Mouse (Mus musculus) liver, embryonic 16.5 days (tissue): ENCODE results near the gene Ltbp2. TPM values are rescaled to one million over a fixed set of nuclear protein-coding genes. Genes with fewer than 3 reads are reported as not detected.

ENCODE experiments used
- ATAC-seq: fragments of 200-750 bp; cut with Nextera tagmentation; 2 replicates; pipeline ENCODE4 v1.8.0; 2017; ENCODE audit warnings: low read depth, mild to moderate bottlenecking, moderate number of reproducible peaks, moderate library complexity
- H3K27ac ChIP-seq: fragments of 300-500 bp; sonication (generic); 2 replicates; pipeline ENCODE4 v1.5.1; 2014; ENCODE audit warnings: mild to moderate bottlenecking, low read length
- H3K27me3 ChIP-seq: fragments of 300-500 bp; sonication (generic); 2 replicates; pipeline ENCODE4 v1.6.1; 2014; ENCODE audit warnings: low read depth, low read length, mixed read lengths; ENCODE audit not compliant: control insufficient read depth, insufficient read depth
- H3K36me3 ChIP-seq: fragments of 300-500 bp; sonication (generic); 2 replicates; pipeline ENCODE4 v1.6.1; 2014; ENCODE audit warnings: mild to moderate bottlenecking; ENCODE audit not compliant: control insufficient read depth, insufficient read depth
- H3K4me1 ChIP-seq: fragments of 300-500 bp; sonication (generic); 2 replicates; pipeline ENCODE4 v1.6.1; 2014; ENCODE audit warnings: low read depth, low read length, mixed read lengths; ENCODE audit not compliant: control insufficient read depth
- H3K4me2 ChIP-seq: fragments of 300-500 bp; sonication (generic); 2 replicates; pipeline ENCODE4 v1.6.1; 2014; ENCODE audit warnings: low read depth, low read length, mixed read lengths
- H3K4me3 ChIP-seq: fragments of 300-500 bp; sonication (generic); 2 replicates; pipeline ENCODE4 v1.5.1; 2014; ENCODE audit warnings: low read depth, mild to moderate bottlenecking, low read length
- H3K9ac ChIP-seq: fragments of 300-500 bp; sonication (generic); 2 replicates; pipeline ENCODE4 v1.6.1; 2014; ENCODE audit warnings: low read depth, low read length
- H3K9me3 ChIP-seq: fragments of 300-500 bp; sonication (generic); replicated peaks from 2 replicates; pipeline ENCODE4 v1.6.1; 2016; ENCODE audit warnings: low read length; ENCODE audit not compliant: control insufficient read depth
- WGBS: fragments of 180-500 bp; shearing (Covaris S2); extraction: QIAGEN DNeasy Blood & Tissue Kit; methylation state at CpG from one replicate; pipeline ENCODE4 v1.1.7; 2014; ENCODE audit not compliant: insufficient replicate concordance; 5-methylcytosine and 5-hydroxymethylcytosine counted together
- polyA plus RNA-seq: library from polyadenylated mRNA; unstranded; fragments of >200 nt; fragmentation: Nextera tagmentation; extraction: Ambion mirVana; gene quantifications from 2 replicates; pipeline ENCODE4 v1.2.1, GENCODE M21; 2015

Ltbp2 gene
- polyA plus RNA-seq, 1 experiment from 2014 or later = 0.35 TPM

DNA sequence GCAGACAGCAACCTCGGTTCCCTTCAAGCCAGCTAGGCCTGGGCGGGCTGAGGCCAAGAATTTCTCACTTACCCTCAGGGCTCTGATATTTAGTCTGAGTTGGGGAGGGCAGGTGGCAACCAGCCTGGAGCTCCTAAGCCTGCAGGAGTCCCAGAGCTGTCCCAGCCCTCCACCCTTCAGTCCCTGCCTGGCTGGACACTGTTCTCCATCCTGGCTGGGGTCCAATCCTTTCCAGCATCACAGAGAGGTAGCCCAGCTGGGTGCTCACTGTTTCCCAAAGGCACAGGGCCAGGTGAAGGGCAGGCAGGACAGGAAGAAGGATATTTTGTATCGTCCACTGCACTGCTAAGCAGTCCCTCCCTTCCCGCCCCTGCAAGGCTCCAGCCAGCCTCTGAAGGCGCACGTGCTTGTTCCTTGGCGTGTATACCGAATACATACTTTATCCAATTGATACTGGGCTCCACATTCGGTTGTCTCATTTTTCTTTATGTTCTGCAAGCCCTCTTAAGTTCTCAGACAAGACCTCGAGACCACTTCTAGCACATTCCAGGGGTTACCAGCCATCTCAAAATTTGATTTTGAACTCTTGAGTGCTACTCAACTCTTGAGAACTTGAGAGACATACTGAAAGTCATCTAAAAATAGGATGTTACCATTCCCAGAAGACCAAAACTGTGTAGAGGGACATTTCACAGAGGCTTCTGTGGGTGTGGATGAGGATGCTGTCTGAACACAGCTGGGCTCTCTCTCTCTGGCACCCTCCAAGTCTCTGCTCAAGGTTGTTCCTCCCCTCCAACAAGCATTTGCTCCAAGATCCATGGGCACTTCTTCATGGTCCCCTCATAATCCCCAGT is 31.5 kb upstream of the Ltbp2 start:
- no peak overlapping the region for H3K27ac ChIP-seq
- 57% methylated on average over 10 of the region's 10 CpGs for WGBS
- ATAC-seq = no peak

GRCm38 (mm10) chr12:84907024-84907626 is 30.8 kb upstream of the Ltbp2 start:
- no peak overlapping the region for H3K4me2 ChIP-seq
- no peak overlapping the region for H3K9ac ChIP-seq
- no peaks in the 10 kb centered on the region for H3K9me3 ChIP-seq
- H3K4me1 ChIP-seq = no peaks in the 10 kb centered on the region
- ATAC-seq = no peak
- WGBS = 66% methylated on average over 12 of the region's 12 CpGs
- no peaks in the 10 kb centered on the region for H3K36me3 ChIP-seq
- no peak overlapping the region for H3K27ac ChIP-seq
- no peak overlapping the region for H3K4me3 ChIP-seq
- H3K27me3 ChIP-seq = no peaks in the 10 kb centered on the region

More for the DNA sequence above, 31.5 kb upstream of the Ltbp2 start:
- Histone ChIP-seq H3K27me3 (no peaks in the 10 kb centered on the region), H3K9me3 (no peaks in the 10 kb centered on the region), H3K4me2 (no peak overlapping the region), H3K36me3 (no peaks in the 10 kb centered on the region), H3K4me3 (no peak overlapping the region), H3K9ac (no peak overlapping the region), H3K4me1 (no peaks in the 10 kb centered on the region)

- WGBS = 49% methylated on average over 7 of the region's 7 CpGs
- no peak overlapping the region for H3K9ac ChIP-seq
- no peaks in the 10 kb centered on the region for H3K9me3 ChIP-seq
- H3K4me3 ChIP-seq = no peak overlapping the region
- no peak for ATAC-seq
- no peaks in the 10 kb centered on the region for H3K4me1 ChIP-seq
- H3K36me3 ChIP-seq = no peaks in the 10 kb centered on the region
- no peak overlapping the region for H3K27ac ChIP-seq
- no peaks in the 10 kb centered on the region for H3K27me3 ChIP-seq
- no peak overlapping the region for H3K4me2 ChIP-seq
These were observed 28.1 kb upstream of the Ltbp2 start for GRCm38 (mm10) chr12:84904399-84904798.

DNA sequence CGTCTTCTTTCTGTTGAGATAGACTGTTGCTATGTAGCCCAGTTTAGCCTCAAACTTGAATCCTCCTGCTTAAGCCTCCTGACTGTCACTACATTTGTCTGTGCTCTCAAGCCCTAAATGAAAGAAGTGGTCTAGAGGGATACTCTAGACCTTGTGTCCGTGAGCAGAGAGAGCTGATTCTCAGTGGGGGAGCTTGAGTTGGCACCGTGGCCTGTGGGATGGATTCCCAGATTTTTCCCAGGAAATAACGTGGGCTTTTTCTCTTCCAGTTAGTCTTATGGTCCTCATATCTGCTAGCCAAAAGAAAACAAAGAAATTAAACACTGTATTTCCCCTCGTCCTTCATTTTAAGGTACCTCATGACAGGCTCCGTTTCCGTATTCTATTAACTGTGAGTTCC is 24.0 kb upstream of the Ltbp2 start:
- 61% methylated on average over 7 of the region's 7 CpGs for WGBS
- H3K9ac ChIP-seq = no peak overlapping the region
- H3K27me3 ChIP-seq = no peaks in the 10 kb centered on the region
- no peak overlapping the region for H3K4me3 ChIP-seq
- no peak for ATAC-seq
- H3K4me1 ChIP-seq = no peaks in the 10 kb centered on the region
- no peaks in the 10 kb centered on the region for H3K36me3 ChIP-seq
- H3K27ac ChIP-seq = no peak overlapping the region
- no peaks in the 10 kb centered on the region for H3K9me3 ChIP-seq
- no peak overlapping the region for H3K4me2 ChIP-seq

DNA sequence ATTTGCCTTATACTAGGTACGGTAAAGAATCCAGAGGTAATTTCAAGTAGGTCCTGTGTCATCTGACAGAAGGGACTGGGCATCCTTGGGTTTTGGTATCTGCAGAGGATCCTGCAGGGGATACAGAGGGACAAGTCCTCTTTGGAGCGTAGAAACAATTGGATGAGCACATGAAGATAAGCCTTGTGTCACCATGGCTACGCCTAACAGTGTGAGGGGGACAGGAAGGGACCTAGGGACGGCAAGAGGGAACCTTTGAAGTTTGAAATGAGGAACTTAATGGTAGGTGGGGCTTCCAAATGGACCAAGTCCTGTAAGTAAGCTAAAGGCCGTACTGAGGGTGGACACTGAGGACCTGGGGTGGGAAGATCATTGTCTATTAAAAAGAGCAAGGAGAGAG is 21.0 kb upstream of the Ltbp2 start:
- no peaks in the 10 kb centered on the region for H3K36me3 ChIP-seq
- H3K27ac ChIP-seq = no peak overlapping the region
- no peaks in the 10 kb centered on the region for H3K4me1 ChIP-seq
- H3K27me3 ChIP-seq = no peaks in the 10 kb centered on the region
- no peak overlapping the region for H3K4me3 ChIP-seq
- ATAC-seq = no peak
- 40% methylated on average over 5 of the region's 5 CpGs for WGBS
- no peak overlapping the region for H3K9ac ChIP-seq
- no peaks in the 10 kb centered on the region for H3K9me3 ChIP-seq
- H3K4me2 ChIP-seq = no peak overlapping the region

GRCm38 (mm10) chr12:84896235-84896634 is 19.9 kb upstream of the Ltbp2 start:
- no peaks in the 10 kb centered on the region for H3K9me3 ChIP-seq
- H3K27ac ChIP-seq = no peak overlapping the region
- no peaks in the 10 kb centered on the region for H3K4me1 ChIP-seq
- H3K27me3 ChIP-seq = no peaks in the 10 kb centered on the region
- H3K36me3 ChIP-seq = no peaks in the 10 kb centered on the region
- H3K9ac ChIP-seq = no peak overlapping the region
- no peak for ATAC-seq
- H3K4me3 ChIP-seq = no peak overlapping the region
- H3K4me2 ChIP-seq = no peak overlapping the region
- 78% methylated on average over 6 of the region's 6 CpGs for WGBS

GRCm38 (mm10) chr12:84893648-84894628 is 17.6 kb upstream of the Ltbp2 start:
- ATAC-seq = no peak
- 44% methylated on average over 9 of the region's 9 CpGs for WGBS
- no peak overlapping the region for H3K4me2 ChIP-seq
- H3K9ac ChIP-seq = no peak overlapping the region
- H3K36me3 ChIP-seq = no peaks in the 10 kb centered on the region
- no peak overlapping the region for H3K27ac ChIP-seq
- no peaks in the 10 kb centered on the region for H3K27me3 ChIP-seq
- H3K9me3 ChIP-seq = no peaks in the 10 kb centered on the region
- no peak overlapping the region for H3K4me3 ChIP-seq
- H3K4me1 ChIP-seq = no peaks in the 10 kb centered on the region

DNA sequence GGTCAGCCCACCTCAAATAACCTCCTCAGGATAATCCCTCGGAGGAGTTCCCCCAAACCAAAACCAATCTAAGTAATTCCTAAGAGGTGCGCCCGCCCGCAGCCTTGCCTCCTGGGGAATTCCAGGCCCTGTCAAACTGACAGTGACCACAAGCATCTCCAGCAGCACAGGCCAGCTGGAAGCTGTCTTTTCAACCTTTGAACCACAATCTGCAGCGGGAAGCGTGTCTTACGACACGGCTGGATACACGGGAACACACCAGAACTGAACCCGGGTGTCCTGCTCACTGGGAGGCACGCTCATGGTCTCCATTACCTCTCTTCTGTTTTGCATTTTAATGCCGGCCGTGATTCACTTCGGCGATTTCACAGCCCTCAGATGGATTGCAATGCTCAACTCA is 14.0 kb upstream of the Ltbp2 start:
- Histone ChIP-seq H3K27ac (no peak overlapping the region), H3K9ac (no peak overlapping the region), H3K9me3 (no peaks in the 10 kb centered on the region), H3K4me3 (no peak overlapping the region), H3K4me2 (no peak overlapping the region), H3K4me1 (no peaks in the 10 kb centered on the region), H3K36me3 (no peaks in the 10 kb centered on the region), H3K27me3 (no peaks in the 10 kb centered on the region)
- WGBS = 65% methylated on average over 15 of the region's 15 CpGs
- no peak for ATAC-seq
